Mouse (Mus musculus) heart, postnatal 0 days (tissue): Measurements from ENCODE around the gene Irf9. TPM values are rescaled to one million over a fixed set of nuclear protein-coding genes. Genes with fewer than 3 reads are reported as not detected.

Experiments
- ATAC-seq: fragments of 200-750 bp; cut with Nextera tagmentation; 2 replicates; pipeline ENCODE4 v1.8.0; 2017; ENCODE audit warnings: low read depth, moderate number of reproducible peaks, moderate library complexity; ENCODE audit not compliant: insufficient read depth
- DNase-seq: peaks from one replicate; pipeline ENCODE4 v3.0.0-alpha.2; 2016; ENCODE audit warnings: low spot score
- H3K27ac ChIP-seq: fragments of 300-500 bp; sonication (generic); 2 replicates; pipeline ENCODE4 v1.5.1; 2014; ENCODE audit warnings: low read depth, mild to moderate bottlenecking
- H3K27me3 ChIP-seq: fragments of 300-500 bp; sonication (generic); 2 replicates; pipeline ENCODE4 v1.6.1; 2014; ENCODE audit warnings: low read length, mixed read lengths; ENCODE audit not compliant: control insufficient read depth, insufficient read depth
- H3K36me3 ChIP-seq: fragments of 300-500 bp; sonication (generic); replicated peaks from 2 replicates; pipeline ENCODE4 v1.6.1; 2014; ENCODE audit warnings: low read length, mixed read lengths; ENCODE audit not compliant: control insufficient read depth, insufficient read depth
- H3K4me1 ChIP-seq: fragments of 300-500 bp; sonication (generic); 2 replicates; pipeline ENCODE4 v1.6.1; 2014; ENCODE audit warnings: antibody characterized with exemption; ENCODE audit not compliant: control insufficient read depth, insufficient read depth
- H3K4me2 ChIP-seq: fragments of 300-500 bp; sonication (generic); 2 replicates; pipeline ENCODE4 v1.6.1; 2014; ENCODE audit warnings: low read depth, mild to moderate bottlenecking, low read length, moderate library complexity
- H3K4me3 ChIP-seq: fragments of 300-500 bp; sonication (generic); 2 replicates; pipeline ENCODE4 v1.5.1; 2014; ENCODE audit warnings: low read depth, low read length
- H3K9ac ChIP-seq: fragments of 300-500 bp; sonication (generic); replicated peaks from 2 replicates; pipeline ENCODE4 v1.6.1; 2014; ENCODE audit warnings: low read depth, low read length, mixed read lengths
- H3K9me3 ChIP-seq: fragments of 300-500 bp; sonication (generic); replicated peaks from 2 replicates; pipeline ENCODE4 v1.6.1; 2016; ENCODE audit warnings: low read length; ENCODE audit not compliant: control insufficient read depth
- CTCF ChIP-seq: IDR thresholded peaks from 2 replicates; pipeline ENCODE4 v1.5.1; 2016; ENCODE audit warnings: antibody characterized with exemption, control low read depth, low read depth
- EP300 ChIP-seq: IDR thresholded peaks from 2 replicates; pipeline ENCODE4 v1.6.1; 2016; ENCODE audit warnings: antibody characterized with exemption, low read depth
- WGBS: fragments of 180-500 bp; shearing (Covaris S2); extraction: QIAGEN DNeasy Blood & Tissue Kit; methylation state at CpG from one replicate; pipeline ENCODE4 v1.1.7; 2014; 5-methylcytosine and 5-hydroxymethylcytosine counted together
- polyA plus RNA-seq: library from polyadenylated mRNA; unstranded; fragments of >200 nt; fragmentation: Nextera tagmentation; extraction: Ambion mirVana; gene quantifications from 2 replicates; pipeline ENCODE4 v1.2.1, GENCODE M21; 2015
- total RNA-seq: library from RNA; depleted of rRNA; stranded (reverse); fragments of >200 nt; gene quantifications from 2 replicates; pipeline ENCODE4 v1.2.3, GENCODE M21; 2014; ENCODE audit warnings: low replicate concordance

Irf9 gene
- total and polyA plus RNA-seq, 2 experiments from 2014 or later: 14.2 to 44.7 TPM

DNA sequence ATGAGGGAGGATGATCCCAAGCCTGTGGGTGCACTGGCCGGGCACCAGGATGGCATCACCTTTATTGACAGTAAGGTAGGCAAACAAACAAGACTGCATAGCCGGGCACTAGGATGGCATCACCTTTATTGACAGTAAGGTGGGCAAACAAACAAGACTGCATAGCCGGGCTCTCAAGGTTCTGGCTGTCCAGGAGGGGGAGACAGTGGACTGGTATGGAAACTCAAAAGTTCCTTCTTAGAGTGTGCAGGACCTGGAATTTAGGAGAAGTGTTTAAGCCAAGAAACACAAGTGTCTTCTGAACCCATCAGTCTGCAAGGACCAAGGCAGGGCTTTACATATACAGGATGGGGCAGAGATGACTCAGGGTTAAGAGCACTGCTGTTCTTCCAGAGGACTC is 37.6 kb upstream of the Irf9 start:
- Histone ChIP-seq H3K9me3 (no peaks in the 10 kb centered on the region), H3K4me2 (no peak overlapping the region), H3K9ac (no peak overlapping the region), H3K4me1 (peaks cover 6% of the 10 kb centered on the region), H3K36me3 (peaks cover 74% of the 10 kb centered on the region), H3K4me3 (no peak overlapping the region), H3K27me3 (no peaks in the 10 kb centered on the region), H3K27ac (no peak overlapping the region)
- 88% methylated on average over 3 of the region's 3 CpGs for WGBS
- ATAC-seq: no peak
- DNase-seq: no peak
- TF ChIP-seq EP300 (no peak), CTCF (no peak)

DNA sequence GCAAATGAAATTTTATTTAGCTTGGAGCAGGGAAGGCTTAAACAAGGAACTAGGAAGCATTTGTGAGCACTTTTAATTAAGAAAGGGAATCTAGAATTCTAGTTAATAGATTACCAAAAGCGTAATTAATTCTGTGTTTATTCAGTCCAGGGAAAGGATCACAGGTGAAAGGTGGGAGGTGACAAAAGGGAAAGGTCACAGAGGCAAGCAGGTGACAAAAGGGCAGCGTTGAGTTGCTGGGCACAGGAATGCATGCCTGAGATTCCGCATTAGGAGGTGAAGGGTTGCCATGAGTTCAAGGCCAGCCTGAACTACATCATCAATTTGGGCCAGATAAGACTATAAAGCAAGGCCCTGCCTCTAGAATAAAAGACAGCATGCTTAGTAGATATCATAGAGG is 35.9 kb upstream of the Irf9 start:
- ATAC-seq (no peak), DNase-seq (no peak)
- no peak overlapping the region for H3K9ac ChIP-seq
- H3K27me3 ChIP-seq: no peaks in the 10 kb centered on the region
- H3K4me1 ChIP-seq: no peaks in the 10 kb centered on the region
- no peak overlapping the region for H3K4me3 ChIP-seq
- H3K27ac ChIP-seq: no peak overlapping the region
- TF ChIP-seq EP300: no peak
- no peaks in the 10 kb centered on the region for H3K9me3 ChIP-seq
- 85% methylated on average over 3 of the region's 3 CpGs for WGBS
- H3K4me2 ChIP-seq: no peak overlapping the region
- peaks cover 71% of the 10 kb centered on the region for H3K36me3 ChIP-seq

DNA sequence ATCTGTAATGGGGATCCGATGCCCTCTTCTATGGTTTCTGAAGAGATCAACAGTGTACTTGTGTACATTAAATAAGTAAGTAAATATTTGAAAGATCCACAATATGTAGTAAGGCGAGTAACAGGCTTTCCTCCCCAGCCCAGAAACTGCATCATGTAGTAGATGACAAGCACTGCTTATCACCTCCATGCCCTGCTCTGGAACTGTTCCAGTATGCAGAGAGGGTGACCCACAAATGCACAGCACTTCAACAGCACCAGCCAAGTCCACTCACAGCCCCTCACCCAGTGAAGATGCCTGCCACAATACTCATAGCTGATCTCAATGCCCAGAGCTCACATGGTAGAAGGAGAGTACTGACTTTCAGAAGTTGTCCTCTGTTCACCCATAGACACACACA is 32.8 kb upstream of the Irf9 start:
- peaks cover 12% of the 10 kb centered on the region; the same call in 1 of the 2 replicates for H3K4me1 ChIP-seq
- no peak for TF ChIP-seq CTCF
- no peak for TF ChIP-seq EP300
- no peaks in the 10 kb centered on the region for H3K9me3 ChIP-seq
- WGBS: 66% methylated on average over 2 of the region's 2 CpGs
- no peaks in the 10 kb centered on the region for H3K27me3 ChIP-seq
- peak; percentile 13 for DNase-seq
- no peak for ATAC-seq
- no peak overlapping the region for H3K4me3 ChIP-seq
- no peak overlapping the region for H3K9ac ChIP-seq
- H3K36me3 ChIP-seq: peaks cover 41% of the 10 kb centered on the region
- H3K27ac ChIP-seq: peak overlapping the region; percentile 54
- H3K4me2 ChIP-seq: no peak overlapping the region

DNA sequence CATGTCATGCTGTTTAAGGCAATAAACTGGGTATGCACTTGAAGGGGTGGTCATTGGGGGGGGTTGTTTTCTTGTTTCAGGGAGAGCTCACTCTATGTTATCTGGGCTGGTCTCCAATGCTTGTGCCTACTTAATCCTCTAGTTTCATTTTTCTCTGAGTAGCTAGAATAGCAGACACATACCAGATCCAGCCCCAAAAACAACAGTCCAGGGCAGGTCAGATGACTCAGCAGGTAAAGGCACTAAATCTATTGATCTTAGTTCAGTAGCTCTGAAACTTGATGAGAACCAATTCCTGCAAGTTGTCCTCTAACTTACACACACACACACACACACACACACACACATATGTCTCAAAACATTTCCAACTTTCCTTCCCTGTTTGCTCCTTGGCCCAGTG is 31.6 kb upstream of the Irf9 start:
- Histone ChIP-seq H3K36me3 (peaks cover 30% of the 10 kb centered on the region), H3K4me3 (no peak overlapping the region), H3K4me2 (no peak overlapping the region), H3K27me3 (no peaks in the 10 kb centered on the region), H3K27ac (no peak overlapping the region), H3K9me3 (no peaks in the 10 kb centered on the region), H3K9ac (no peak overlapping the region), H3K4me1 (peaks cover 12% of the 10 kb centered on the region; the same call in 1 of the 2 replicates)
- TF ChIP-seq CTCF: no peak
- no peak for TF ChIP-seq EP300
- no peak for ATAC-seq
- no peak for DNase-seq

DNA sequence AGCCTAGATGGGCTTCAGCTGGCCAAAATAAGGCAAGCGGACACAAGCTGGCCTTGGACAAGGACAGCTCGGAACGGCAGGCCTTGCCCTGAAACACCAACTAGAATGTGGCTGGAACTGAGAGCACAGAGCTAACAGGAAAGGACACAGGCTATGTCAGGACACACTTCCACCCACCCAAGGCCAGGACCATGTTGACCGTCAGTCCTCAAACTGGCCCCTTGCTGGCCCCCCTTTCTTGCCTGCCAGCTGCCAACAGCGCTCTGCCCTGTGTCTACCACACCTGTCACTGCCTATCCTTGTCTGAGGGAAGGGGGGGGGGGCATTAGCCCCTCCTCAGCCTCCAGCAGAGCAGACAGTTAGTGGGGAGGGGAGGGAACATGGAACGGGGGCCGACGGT is 28.1 kb upstream of the Irf9 start, which contains the start of gene Fitm1:
Gene Fitm1, plus strand, starts transcription at position 316 of the 400 bp plus-strand sequence.
- Histone ChIP-seq H3K9ac (peak within 1 kb of the TSS; percentile 61), H3K4me3 (peak within 1 kb of the TSS; percentile 43), H3K36me3 (peaks cover 8% of the 10 kb centered on the region), H3K27me3 (no peaks in the 10 kb centered on the region), H3K4me1 (peaks cover 20% of the 10 kb centered on the region; the same call in 1 of the 2 replicates), H3K4me2 (peak within 1 kb of the TSS; percentile 56), H3K9me3 (no peaks in the 10 kb centered on the region), H3K27ac (peak within 1 kb of the TSS; percentile 94)
- peak; percentile 84 for ATAC-seq
- TF ChIP-seq CTCF (no peak), EP300 (peak; percentile 66; the same call in 1 of the 2 replicates)
- 36% methylated on average over 7 of the region's 8 CpGs for WGBS
- peak; percentile 73 for DNase-seq

DNA sequence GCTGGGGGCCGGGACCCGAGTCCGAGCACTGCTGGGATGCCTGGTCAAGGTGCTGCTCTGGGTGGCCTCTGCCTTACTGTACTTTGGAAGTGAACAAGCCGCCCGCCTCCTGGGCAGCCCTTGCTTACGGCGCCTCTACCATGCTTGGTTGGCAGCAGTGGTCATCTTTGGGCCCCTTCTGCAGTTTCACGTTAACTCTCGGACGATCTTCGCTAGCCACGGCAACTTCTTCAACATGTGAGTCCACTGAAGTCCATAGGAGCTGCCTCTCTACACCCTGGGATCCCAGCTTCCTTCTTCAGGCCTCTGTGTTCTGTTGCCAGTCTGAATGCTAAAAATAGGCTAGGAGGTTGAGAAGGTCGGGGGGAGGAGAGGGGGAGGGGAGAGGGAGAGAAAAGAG is 27.7 kb upstream of the Irf9 start:
- Histone ChIP-seq H3K4me2 (peak overlapping the region; percentile 56), H3K4me1 (peaks cover 20% of the 10 kb centered on the region; the same call in 1 of the 2 replicates), H3K27me3 (no peaks in the 10 kb centered on the region), H3K4me3 (peak overlapping the region; percentile 43), H3K9me3 (no peaks in the 10 kb centered on the region), H3K27ac (peak overlapping the region; percentile 94), H3K36me3 (peaks cover 12% of the 10 kb centered on the region), H3K9ac (peak overlapping the region; percentile 61)
- peak; percentile 68 for DNase-seq
- no peak for TF ChIP-seq EP300
- TF ChIP-seq CTCF: no peak
- peak; percentile 65 for ATAC-seq
- 29% methylated on average over 13 of the region's 13 CpGs for WGBS
